Mouse (Mus musculus) layer of hippocampus, adult 9-10 months (tissue): ENCODE results near the gene Kcnc3.

Source experiments
- DNase-seq: peaks from one replicate; pipeline ENCODE4 v3.0.0; 2022; ENCODE audit warnings: low spot score

The Kcnc3 gene

DNA sequence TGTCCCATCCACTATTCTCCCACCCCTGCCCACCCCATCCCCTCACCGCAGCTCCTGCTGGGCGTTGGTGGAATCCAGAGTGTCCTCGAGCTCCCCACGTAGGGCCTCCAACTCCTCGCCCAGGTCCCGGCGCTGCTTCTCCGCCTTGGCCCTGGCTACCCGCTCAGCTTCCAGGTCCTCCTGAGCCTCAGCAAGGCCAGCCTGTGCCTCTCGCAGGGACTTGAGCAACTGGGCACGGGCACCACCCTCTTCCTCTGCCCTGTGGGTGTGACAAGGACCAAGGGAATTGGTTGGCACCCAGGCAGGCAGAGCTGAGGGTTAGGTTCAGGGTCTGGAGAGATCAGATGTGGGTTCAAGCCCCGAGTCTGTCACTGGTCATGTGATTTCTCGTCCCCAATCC lies 36.5 kb downstream of the Kcnc3 start:
- no peak for DNase-seq

DNA sequence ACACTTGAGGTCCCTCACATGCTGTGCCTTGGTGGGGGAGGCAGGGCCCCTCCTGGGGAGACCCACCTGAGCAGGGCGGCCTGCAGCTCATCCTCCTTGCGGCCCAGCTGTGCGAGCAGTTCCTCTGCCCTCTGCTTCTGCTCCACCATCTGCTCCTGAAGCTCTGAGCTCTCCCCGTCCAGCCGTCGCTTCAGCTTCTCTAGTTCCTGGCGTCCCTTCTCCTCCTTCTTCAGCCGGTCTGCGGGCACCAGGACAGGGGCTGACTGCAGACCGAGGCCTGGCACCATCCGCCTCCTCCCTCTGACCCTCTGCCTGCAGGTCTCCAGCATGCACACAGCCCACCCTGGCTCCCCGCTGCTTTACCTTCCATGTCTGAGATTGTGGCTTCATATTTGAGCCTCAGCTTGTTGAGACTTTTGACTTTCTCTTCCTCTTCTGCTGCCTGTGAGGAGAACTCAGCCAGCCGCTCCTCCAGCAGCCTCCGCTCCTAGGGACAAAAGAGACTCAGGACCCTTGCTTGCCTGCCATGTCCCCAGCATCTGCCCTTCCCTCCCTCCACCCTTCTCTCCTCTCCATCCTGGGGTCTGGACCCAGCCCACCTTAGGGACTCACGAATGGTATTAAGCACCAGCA lies 38.1 kb downstream of the Kcnc3 start:
- DNase-seq = no peak

DNA sequence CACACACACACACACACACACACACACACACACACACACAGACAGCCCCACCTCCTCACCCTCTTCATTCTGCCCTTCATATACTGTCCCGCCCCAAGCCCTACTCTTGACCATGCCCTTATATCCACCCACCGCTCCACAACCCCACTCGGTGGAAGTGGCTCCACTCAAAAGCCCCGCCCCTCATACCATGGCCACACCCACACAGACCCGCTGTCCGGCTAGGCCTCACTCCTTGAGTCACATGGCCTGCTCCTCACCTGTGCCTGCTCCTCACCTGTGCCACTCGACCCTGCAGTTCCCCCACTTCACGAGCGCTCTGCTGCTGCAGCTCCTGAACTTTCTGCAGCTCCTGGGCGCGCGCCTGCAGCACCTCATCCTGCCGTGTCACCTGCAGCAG lies 40.0 kb downstream of the Kcnc3 start:
- DNase-seq = no peak

DNA sequence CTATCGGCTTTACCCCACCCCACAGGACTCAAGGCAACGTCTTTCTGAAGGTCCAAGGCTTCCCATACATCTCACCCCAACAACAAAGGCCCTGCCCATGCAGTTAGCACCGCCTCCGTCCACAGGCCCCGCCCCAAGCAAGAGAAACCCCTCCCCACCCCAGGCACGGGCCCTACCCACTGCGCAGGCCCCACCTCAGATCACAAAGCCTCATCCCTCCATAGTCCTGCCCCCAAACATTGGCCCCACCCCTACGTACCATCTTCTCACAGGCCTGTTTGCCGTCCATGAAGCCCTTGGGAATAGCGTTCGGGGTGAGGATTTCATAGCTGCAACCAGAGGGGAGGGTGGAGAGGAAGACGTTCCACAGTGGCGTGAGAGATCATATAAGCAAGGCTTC lies 42.2 kb downstream of the Kcnc3 start:
- no peak for DNase-seq

DNA sequence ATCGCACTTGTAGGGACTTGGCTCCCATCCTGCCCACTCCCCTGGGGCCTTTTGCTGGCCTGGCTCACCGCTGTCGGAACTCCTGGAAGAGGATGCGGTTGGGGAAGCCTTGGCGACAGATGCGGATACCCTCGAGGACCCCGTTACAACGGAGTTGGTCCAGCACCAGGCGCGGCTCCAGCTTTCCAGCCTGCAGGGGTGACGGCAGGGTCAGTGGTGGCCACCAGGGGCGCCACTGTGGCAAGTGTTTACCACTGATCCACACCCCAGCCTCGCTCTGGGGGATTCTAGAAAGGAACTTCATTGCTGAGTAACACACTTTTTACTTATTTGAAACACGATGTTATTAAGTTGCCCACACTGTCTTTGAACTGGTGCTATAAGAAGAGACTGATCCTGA lies 42.9 kb downstream of the Kcnc3 start:
- no peak for DNase-seq

DNA sequence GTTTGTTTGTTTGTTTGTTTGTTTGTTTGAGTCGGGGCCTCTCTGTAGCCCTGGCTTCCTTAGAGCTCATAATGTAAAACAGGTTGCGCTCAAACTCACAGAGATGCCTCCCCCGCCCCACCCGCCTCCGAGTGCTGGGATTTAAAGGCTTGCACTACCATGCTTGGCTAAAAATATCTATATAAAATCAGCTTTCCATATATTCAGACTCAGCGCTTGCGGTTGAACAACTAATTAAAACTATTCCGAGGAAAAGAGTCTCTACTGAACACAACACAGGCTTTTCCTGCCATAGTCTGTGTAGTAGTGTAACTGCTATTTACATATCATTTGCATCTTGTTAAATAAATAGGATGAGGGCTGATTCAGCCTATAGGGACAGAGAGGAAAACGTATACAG lies 46.2 kb downstream of the Kcnc3 start:
- DNase-seq = no peak

DNA sequence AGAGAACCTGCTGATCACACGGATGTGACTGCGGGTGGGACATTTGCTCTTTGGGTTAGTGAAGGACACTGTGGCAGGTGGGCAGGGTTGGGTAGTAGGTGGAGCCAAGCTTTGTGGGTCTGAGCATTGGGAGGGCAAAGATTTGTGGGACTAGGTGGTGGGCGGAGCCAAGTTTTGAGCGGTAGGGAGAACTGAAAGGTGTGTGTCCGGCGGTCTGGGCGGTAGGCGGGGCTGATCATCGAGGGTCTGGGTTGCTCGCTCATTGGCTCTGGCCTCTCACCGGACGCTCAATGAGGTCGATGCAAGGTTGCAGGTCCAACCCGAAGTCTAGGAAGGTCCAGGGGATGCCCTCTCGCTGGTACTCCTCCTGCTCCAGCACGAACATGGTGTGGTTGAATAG lies 48.2 kb downstream of the Kcnc3 start:
- DNase-seq = no peak

DNA sequence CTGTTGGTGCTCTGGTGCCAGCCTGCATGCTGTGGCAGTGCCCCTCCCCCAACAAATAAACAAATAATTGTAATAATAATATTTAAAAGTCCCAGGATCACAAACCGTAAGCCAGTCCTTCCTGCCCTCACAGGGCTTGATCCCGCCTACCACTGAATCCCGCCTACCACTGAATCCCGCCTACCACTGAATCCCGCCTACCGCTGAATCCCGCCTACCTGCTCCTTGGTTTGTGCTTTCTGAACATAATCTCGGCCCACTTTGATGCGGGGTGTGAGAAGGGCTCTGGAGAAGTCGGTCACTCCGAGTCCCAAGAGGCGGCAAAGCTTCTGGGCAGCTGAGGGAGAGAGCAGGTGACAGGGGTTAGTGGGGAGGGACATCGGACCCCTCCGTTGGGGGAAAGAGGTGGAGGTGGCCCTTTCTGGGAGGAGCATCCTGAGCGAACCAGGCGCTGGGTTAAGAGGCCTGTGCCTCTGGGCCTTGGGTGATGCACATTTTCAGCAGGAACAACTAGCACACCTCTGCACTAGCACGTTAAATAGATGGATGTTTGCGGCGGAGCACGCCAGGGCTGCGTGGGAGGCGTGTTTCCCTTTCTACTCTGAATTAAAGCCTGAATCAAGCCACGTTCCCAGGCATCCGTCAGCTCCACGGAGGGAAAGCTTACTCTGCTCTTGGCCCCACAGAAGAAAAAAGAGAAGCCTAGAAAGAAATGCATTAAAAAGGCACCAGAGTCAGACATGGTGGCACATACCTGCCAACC lies 50.6 kb downstream of the Kcnc3 start:
- no peak for DNase-seq

DNA sequence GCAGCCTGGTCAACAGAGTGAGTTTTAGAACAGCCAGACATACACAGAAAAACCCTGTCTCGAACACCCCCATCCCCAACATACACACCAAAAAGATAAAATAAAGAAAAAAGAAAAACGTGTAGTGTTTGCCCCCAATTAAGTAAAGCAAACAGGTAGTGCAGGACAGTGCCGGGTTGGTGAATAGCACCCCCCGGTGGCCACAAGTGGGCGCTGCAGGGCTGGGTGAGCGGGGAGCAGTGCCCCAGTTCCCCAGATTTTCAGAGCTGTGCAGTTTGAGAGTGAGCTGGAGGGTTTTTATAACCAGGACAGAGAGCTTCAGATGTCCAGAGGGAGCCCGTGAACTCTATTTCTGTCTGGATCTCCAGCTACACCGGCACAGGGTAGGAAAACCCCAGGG lies 51.4 kb downstream of the Kcnc3 start:
- no peak for DNase-seq

DNA sequence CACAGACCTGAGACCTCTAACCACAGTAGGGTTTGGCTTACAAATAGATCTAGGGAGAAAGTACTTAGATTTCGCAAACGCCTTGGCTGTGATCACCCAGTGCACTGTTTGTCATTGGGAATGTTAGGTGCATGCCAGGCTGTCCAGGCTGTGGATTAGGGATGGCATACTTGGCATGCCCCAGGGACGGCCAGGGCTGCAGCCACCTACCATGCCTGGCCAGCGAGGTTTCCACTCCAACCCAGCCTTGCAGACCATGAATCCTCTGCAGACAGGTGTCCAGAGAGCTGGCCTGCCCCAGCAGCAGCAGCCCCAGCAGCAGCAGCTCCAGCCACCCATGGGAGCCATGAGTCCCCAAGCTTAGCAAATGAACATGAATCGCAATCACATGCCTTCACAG lies 54.8 kb downstream of the Kcnc3 start:
- no peak for DNase-seq

DNA sequence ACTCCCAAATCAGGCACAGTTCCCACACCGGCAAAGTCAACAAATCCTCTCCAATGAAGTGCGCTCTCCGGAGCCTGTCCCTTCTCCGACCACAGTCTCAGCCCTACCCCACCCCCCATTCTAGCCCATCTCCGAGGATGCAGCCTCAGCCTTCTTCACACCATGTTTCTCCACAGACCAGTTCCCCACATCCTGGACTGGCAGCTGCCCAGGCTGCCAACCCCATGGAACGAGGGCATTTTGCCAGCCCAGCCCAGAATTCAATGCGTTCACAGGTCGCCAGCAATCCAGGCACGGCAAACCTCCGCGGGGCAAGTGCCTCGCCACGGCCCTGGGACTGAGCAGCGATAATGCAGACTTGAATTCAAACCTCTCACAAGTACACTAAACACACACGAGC lies 55.5 kb downstream of the Kcnc3 start:
- DNase-seq = no peak

DNA sequence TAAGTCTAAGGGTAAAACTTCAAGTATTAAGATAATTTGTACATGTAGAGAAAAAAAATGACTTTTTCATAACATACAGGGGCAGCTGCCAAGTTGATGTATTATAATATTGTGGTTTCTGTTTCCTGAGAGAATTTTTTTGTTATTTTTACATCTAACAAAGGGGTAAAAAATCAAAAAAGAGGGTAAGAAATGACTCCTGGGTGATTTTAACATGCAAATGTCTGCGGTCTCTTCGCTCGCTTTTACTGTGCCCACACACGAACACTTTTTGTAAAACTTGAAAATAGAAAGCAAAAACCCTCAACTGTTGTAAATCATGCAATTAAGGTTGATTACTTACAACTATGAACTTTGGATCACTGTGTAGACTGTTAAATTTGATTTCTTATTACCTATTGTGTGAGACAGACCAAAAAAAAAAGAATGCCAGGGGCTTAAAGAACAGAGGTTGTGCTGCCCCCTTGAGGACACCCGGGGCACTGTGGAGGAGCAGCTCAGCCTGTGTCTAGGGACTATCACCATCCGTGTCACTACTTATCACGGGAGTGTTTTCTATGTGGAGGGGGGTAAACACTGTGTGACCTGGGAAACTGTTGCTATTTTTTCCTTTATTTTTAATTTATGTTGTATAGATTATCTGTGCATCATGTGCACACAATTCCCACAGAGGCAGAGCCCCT lies 56.7 kb downstream of the Kcnc3 start:
- DNase-seq = peak; percentile 66

DNA sequence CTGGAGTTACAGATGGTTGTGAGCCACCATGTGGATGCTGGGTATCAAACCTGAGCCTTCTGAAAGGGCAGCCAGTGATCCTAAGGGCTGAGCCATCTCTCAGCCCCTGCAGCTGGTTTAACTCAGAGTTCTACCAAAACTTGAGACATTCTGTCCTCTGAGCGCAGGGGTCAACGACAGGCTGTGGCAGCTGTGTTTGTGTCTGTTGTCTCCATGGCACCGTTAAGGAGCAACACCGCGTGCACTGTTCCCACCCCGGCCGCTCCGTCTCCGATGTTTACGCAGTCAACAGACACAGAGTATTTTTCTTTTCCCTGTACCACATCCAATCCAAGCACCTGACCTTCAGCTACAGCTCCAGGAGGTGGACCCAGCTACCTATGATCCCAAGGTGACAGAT lies 57.3 kb downstream of the Kcnc3 start:
- no peak for DNase-seq

DNA sequence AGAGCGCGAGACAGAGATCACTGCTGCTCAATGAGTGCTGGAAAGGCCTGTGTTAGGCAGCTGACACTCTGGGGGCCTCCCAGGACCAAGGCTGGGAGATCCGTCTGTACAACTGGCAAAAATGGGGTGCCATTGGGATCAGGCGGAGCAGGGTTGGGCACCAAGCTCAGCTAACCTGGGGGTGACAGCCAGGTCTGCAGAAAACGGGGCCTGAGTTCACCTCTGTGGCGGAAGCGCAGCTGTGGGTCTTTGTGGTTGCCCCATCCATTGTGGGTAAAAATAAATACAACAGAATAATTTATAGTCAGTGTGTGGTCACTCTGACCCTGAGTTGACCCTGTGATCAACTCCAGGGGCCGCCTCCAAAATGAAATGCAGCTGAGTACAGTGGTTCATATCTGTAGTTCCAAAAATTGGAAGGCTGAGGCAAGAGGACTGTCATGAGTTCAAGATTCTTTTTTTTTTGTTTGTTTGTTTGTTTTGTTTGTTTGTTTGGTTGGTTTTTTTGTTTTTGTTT lies 58.7 kb downstream of the Kcnc3 start:
- no peak for DNase-seq

DNA sequence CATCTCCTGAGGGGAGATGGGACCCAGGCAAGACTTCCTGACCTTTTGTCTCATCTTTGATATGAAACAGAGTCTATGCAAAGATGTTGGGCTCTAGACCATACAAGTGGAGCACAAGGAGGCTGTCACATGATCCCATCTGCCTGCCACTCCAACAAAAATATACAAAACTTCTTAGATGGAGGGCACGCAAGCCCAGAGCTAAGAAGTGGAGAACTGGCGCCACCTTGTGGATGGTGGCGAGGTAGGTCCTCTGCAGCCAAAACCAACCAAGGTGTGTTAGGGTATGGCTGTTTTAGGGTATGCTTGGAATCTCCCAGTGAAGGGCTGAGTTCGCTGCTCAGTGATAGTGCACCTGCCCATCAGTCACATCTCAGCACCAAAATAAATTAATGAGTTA lies 59.5 kb downstream of the Kcnc3 start:
- DNase-seq = peak; percentile 30

DNA sequence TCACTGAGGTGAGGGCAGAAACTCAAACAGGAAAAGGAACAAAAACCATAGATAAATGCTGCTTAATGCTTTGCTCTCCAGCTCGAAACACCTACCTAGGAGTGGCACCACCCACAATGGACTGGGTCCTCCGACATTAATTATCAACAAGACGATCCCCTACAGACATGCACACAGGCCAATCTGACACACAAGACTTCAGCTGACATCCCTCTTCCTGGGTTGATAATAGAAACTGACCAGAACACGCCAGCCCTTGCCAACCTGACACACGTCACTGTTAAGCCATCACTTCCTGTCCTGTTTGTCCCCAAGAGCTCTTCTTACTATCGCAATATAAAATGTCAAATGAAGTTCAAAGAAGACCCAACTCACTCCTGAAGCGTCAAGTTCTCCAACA lies 61.0 kb downstream of the Kcnc3 start:
- DNase-seq = no peak

DNA sequence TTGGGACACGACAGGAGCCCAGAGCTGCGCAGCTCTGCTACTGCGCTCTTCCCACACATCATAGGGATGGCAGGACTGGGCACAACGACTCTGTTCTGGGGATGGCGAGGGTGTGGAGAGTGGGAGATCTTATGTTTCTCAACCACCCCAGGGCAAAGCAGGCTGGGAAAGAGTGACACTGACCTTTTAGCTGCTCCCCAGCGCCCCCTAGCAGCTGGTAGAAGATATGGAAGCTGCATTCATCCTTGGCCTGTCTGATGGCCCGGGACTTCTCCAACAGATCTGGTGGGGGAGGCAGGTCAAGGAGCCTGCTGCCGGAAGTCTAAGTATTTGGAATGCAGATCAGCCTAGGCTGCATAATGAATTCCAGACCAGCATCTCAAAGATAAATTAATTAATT lies 63.3 kb downstream of the Kcnc3 start:
- DNase-seq = no peak
